Mouse (Mus musculus) stomach, postnatal 0 days (tissue): ENCODE measurements around the gene Ptafr.

ENCODE experiments used
- CTCF ChIP-seq: IDR thresholded peaks from 2 replicates; pipeline ENCODE4 v1.5.1; 2016; ENCODE audit warnings: antibody characterized with exemption, low read depth, mild to moderate bottlenecking, moderate library complexity
- EP300 ChIP-seq: optimal IDR thresholded peaks from 2 replicates; pipeline ENCODE3; 2016; ENCODE audit warnings: antibody characterized with exemption

- peak; percentile 70 for TF ChIP-seq CTCF
- no peak for TF ChIP-seq EP300
These were observed 65.0 kb downstream of the Ptafr start for GRCm38 (mm10) chr4:132628830-132629229.
